ENCODE assay signal across 16 mouse cellular contexts in the genomic region with DNA sequence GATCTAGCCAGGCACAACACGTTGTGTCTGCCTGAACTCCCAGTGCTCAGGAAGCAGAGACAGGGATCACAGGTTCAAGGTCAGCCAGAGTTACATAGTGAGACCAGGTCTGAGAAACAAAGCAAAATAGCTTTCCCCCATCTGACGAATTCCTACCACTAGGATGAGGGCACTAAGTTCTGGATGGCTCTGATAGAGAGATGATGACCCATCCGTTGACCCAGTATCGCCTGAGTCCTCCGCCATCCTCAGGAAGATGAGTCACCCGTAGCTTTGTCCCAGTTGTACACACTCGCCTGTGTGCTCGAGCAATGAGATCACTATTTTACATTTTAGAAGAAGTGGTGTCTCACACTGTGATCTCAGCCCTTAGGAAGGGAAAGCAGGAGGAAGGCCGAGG. TPM values are rescaled to one million over a fixed set of nuclear protein-coding genes. Genes with fewer than 3 reads are reported as not detected.
"Had no signal": no experiment of that assay in that cellular context is flagged by ENCODE, and none has a peak within 500 bp of the region (broad histone marks: within the 10 kb centered on the region; RNA-seq: fewer than 3 reads in every experiment).

No protein-coding gene starts in this region.

- DNase-seq: kidney, adult 9 months; kidney, postnatal 36 days; layer of hippocampus, postnatal 36 days; liver, embryonic 13.5 days; lung, adult 2 months; lung, postnatal 14 days; right cerebral cortex, adult 18-20 months; right cerebral cortex, postnatal 14 days; right cerebral cortex, postnatal 4 days; thymus, postnatal 25 days had no signal

RNA-seq across cellular contexts. Expression of gene Pla2g2f, which starts 4.8 kb away (rescaled TPM):
- total RNA-seq: layer of hippocampus, postnatal 10 days; left cerebral cortex, adult 2 months; left cerebral cortex, postnatal 10 days; left cerebral cortex, postnatal 36 days; liver, adult 2 months; megakaryocyte, adult 5-6 weeks had no signal

RNA-seq across cellular contexts. Expression of gene Pla2g2d, which starts 13.3 kb away (rescaled TPM):
- total RNA-seq: layer of hippocampus, postnatal 10 days; liver, adult 2 months; megakaryocyte, adult 5-6 weeks had no signal

RNA-seq across cellular contexts. Expression of gene Ubxn10, which starts 25.3 kb away (rescaled TPM):
- total RNA-seq: megakaryocyte, adult 5-6 weeks had no signal

RNA-seq across cellular contexts. Expression of gene Pla2g2c, which starts 37.7 kb away (rescaled TPM):
- total RNA-seq: layer of hippocampus, postnatal 10 days; left cerebral cortex, adult 2 months; left cerebral cortex, postnatal 10 days; liver, adult 2 months; megakaryocyte, adult 5-6 weeks had no signal
